Mouse (Mus musculus) kidney, postnatal 0 days (tissue): ENCODE measurements at regions not wholly inside any gene's neighbourhood (a gene's known extent, or its start where the extent isn't known, plus 50 kb on each side); places are given as distances from the start of the nearest gene placed in this dataset.

Experiments used
- ATAC-seq: fragments of 200-750 bp; cut with Nextera tagmentation; replicated peaks from 2 replicates; pipeline ENCODE4 v1.8.0; 2017; ENCODE audit warnings: low read depth, moderate number of reproducible peaks, moderate TSS enrichment, moderate library complexity; ENCODE audit not compliant: low FRiP score
- DNase-seq: peaks from one replicate; pipeline ENCODE4 v3.0.0-alpha.2; 2016; ENCODE audit warnings: low spot score
- H3K27ac ChIP-seq: fragments of 300-500 bp; sonication (generic); 2 replicates; pipeline ENCODE4 v1.5.1; 2014; ENCODE audit warnings: mild to moderate bottlenecking
- H3K27me3 ChIP-seq: fragments of 300-500 bp; sonication (generic); 2 replicates; pipeline ENCODE4 v1.6.1; 2014; ENCODE audit warnings: low read length, mixed read lengths; ENCODE audit not compliant: insufficient read depth
- H3K36me3 ChIP-seq: fragments of 300-500 bp; sonication (generic); 2 replicates; pipeline ENCODE4 v1.6.1; 2014; ENCODE audit warnings: low read length, mixed read lengths; ENCODE audit not compliant: insufficient read depth
- H3K4me1 ChIP-seq: fragments of 300-500 bp; sonication (generic); replicated peaks from 2 replicates; pipeline ENCODE4 v1.6.1; 2014; ENCODE audit warnings: antibody characterized with exemption, low read length, mixed read lengths; ENCODE audit not compliant: insufficient read depth
- H3K4me2 ChIP-seq: fragments of 300-500 bp; sonication (generic); 2 replicates; pipeline ENCODE4 v1.6.1; 2014; ENCODE audit warnings: mild to moderate bottlenecking, low read length, moderate library complexity, mixed read lengths
- H3K4me3 ChIP-seq: fragments of 300-500 bp; sonication (generic); replicated peaks from 2 replicates; pipeline ENCODE4 v1.5.1; 2014; ENCODE audit warnings: low read depth, low read length
- H3K9ac ChIP-seq: fragments of 300-500 bp; sonication (generic); 2 replicates; pipeline ENCODE4 v1.6.1; 2014; ENCODE audit warnings: low read depth, low read length
- H3K9me3 ChIP-seq: fragments of 300-500 bp; sonication (generic); replicated peaks from 2 replicates; pipeline ENCODE4 v1.6.1; 2016; ENCODE audit warnings: low read length, inconsistent platforms, mixed read lengths
- CTCF ChIP-seq: IDR thresholded peaks from 2 replicates; pipeline ENCODE4 v1.5.1; 2016; ENCODE audit warnings: antibody characterized with exemption, low read depth, mild to moderate bottlenecking, moderate library complexity
- WGBS: fragments of 180-500 bp; shearing (Covaris S2); extraction: QIAGEN DNeasy Blood & Tissue Kit; methylation state at CpG from one replicate; pipeline ENCODE4 v1.1.7; 2014; 5-methylcytosine and 5-hydroxymethylcytosine counted together

GRCm38 (mm10) chr5:4484151-4484550 lies 273.7 kb downstream of the Fzd1 start:
- ATAC-seq (no peak), DNase-seq (no peak)
- Histone ChIP-seq H3K4me2 (no peak overlapping the region), H3K27ac (no peak overlapping the region), H3K9ac (no peak overlapping the region), H3K36me3 (no peaks in the 10 kb centered on the region), H3K4me3 (no peak overlapping the region), H3K9me3 (no peaks in the 10 kb centered on the region), H3K27me3 (no peaks in the 10 kb centered on the region), H3K4me1 (no peaks in the 10 kb centered on the region)
- no peak for TF ChIP-seq CTCF
- 70% methylated on average over 1 of the region's 1 CpGs for WGBS

- Histone ChIP-seq H3K4me2 (no peak overlapping the region), H3K9ac (no peak overlapping the region), H3K4me1 (no peaks in the 10 kb centered on the region), H3K27ac (no peak overlapping the region), H3K4me3 (no peak overlapping the region), H3K27me3 (no peaks in the 10 kb centered on the region), H3K36me3 (no peaks in the 10 kb centered on the region), H3K9me3 (no peaks in the 10 kb centered on the region)
- ATAC-seq (no peak), DNase-seq (no peak)
- no peak for TF ChIP-seq CTCF
- 65% methylated on average over 2 of the region's 2 CpGs for WGBS
Measured at GRCm38 (mm10) chr5:4474255-4474654, 282.1 kb downstream of the Mterf1b start.
